Mouse (Mus musculus) intestine, embryonic 16.5 days (tissue): ENCODE measurements around the gene Fgd6. TPM values are rescaled to one million over a fixed set of nuclear protein-coding genes. Genes with fewer than 3 reads are reported as not detected.

Source experiments
- ATAC-seq: fragments of 200-750 bp; cut with Nextera tagmentation; 2 replicates; pipeline ENCODE4 v1.8.0; 2017; ENCODE audit warnings: moderate TSS enrichment, moderate library complexity
- H3K27ac ChIP-seq: fragments of 300-500 bp; sonication (generic); 2 replicates; pipeline ENCODE4 v1.5.1; 2014; ENCODE audit warnings: mild to moderate bottlenecking, low read length
- H3K27me3 ChIP-seq: fragments of 300-500 bp; sonication (generic); replicated peaks from 2 replicates; pipeline ENCODE4 v1.6.1; 2014; ENCODE audit warnings: low read length, control low read depth, mixed read lengths; ENCODE audit not compliant: control insufficient read depth, insufficient read depth
- H3K36me3 ChIP-seq: fragments of 300-500 bp; sonication (generic); 2 replicates; pipeline ENCODE4 v1.6.1; 2014; ENCODE audit warnings: low read length, control low read depth; ENCODE audit not compliant: control insufficient read depth, insufficient read depth
- H3K4me1 ChIP-seq: fragments of 300-500 bp; sonication (generic); 2 replicates; pipeline ENCODE4 v1.6.1; 2014; ENCODE audit warnings: low read length, control low read depth, mixed read lengths; ENCODE audit not compliant: control insufficient read depth, insufficient read depth
- H3K4me2 ChIP-seq: fragments of 300-500 bp; sonication (generic); 2 replicates; pipeline ENCODE4 v1.6.1; 2014; ENCODE audit warnings: low read depth, low read length, control low read depth
- H3K4me3 ChIP-seq: fragments of 300-500 bp; sonication (generic); 2 replicates; pipeline ENCODE4 v1.5.1; 2014; ENCODE audit warnings: mild to moderate bottlenecking, low read length
- H3K9ac ChIP-seq: fragments of 300-500 bp; sonication (generic); 2 replicates; pipeline ENCODE4 v1.6.1; 2014; ENCODE audit warnings: low read depth, low read length
- H3K9me3 ChIP-seq: fragments of 300-500 bp; sonication (generic); 2 replicates; pipeline ENCODE4 v1.6.1; 2016; ENCODE audit warnings: low read length, control low read depth; ENCODE audit not compliant: control insufficient read depth
- WGBS: fragments of 180-500 bp; shearing (Covaris S2); extraction: QIAGEN DNeasy Blood & Tissue Kit; methylation state at CpG from one replicate; pipeline ENCODE4 v1.1.7; 2014; 5-methylcytosine and 5-hydroxymethylcytosine counted together
- polyA plus RNA-seq: library from polyadenylated mRNA; unstranded; fragments of >200 nt; fragmentation: Nextera tagmentation; extraction: Ambion mirVana; gene quantifications from 2 replicates; pipeline ENCODE4 v1.2.1, GENCODE M21; 2015

Fgd6 gene
- polyA plus RNA-seq, 1 experiment from 2014 or later, result 2.7 TPM

DNA sequence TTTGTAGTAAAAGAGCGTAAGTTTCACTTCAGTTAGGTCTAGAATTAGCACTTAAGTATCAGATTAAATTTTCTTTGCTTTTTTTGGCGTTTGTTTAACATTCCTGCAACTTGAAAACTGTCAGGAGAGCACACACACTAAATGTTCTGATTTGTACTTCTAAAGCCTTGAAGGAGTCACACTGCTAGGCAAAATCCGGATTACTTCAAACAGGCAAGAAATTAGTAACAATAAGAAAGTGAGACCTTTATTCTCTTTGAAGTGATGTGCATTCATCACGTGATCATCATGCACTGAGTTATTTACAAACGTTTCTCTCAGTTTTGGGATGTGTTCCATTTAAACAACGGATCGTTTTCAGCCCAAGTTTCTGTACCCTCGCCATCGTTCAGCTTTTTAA lies 1.4 kb downstream of the Fgd6 start:
- Histone ChIP-seq H3K9me3 (no peaks in the 10 kb centered on the region), H3K4me3 (no peak overlapping the region), H3K9ac (no peak overlapping the region), H3K4me2 (peak overlapping the region; percentile 33), H3K4me1 (peaks cover 10% of the 10 kb centered on the region), H3K36me3 (no peaks in the 10 kb centered on the region), H3K27me3 (no peaks in the 10 kb centered on the region), H3K27ac (no peak overlapping the region)
- 44% methylated on average over 9 of the region's 9 CpGs for WGBS
- no peak for ATAC-seq

DNA sequence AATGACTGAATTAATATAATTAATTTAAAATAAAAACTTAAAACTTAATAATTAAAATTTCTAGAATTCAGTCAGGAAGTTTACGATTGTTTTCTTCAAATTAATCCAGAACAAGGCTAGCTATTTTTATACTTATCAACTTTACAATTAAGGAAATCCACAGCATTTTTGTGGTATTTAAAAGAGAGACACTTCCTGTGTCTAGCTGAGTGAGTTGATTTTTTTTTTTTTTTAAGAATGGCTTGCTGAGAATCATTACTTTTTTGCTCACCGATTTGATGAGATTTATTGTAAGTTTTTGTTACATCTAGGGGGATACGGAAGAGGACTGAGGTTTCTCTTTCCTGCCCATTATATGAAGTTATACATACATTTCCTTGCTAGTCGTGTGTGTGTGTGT lies 1.8 kb downstream of the Fgd6 start:
- no peaks in the 10 kb centered on the region for H3K9me3 ChIP-seq
- H3K4me3 ChIP-seq, result no peak overlapping the region
- H3K27me3 ChIP-seq, result no peaks in the 10 kb centered on the region
- H3K4me1 ChIP-seq, result peaks cover 10% of the 10 kb centered on the region
- no peaks in the 10 kb centered on the region for H3K36me3 ChIP-seq
- H3K9ac ChIP-seq, result no peak overlapping the region
- no peak for ATAC-seq
- 63% methylated on average over 4 of the region's 4 CpGs for WGBS
- H3K4me2 ChIP-seq, result peak overlapping the region; percentile 33; the same call in 1 of the 2 replicates
- H3K27ac ChIP-seq, result no peak overlapping the region

DNA sequence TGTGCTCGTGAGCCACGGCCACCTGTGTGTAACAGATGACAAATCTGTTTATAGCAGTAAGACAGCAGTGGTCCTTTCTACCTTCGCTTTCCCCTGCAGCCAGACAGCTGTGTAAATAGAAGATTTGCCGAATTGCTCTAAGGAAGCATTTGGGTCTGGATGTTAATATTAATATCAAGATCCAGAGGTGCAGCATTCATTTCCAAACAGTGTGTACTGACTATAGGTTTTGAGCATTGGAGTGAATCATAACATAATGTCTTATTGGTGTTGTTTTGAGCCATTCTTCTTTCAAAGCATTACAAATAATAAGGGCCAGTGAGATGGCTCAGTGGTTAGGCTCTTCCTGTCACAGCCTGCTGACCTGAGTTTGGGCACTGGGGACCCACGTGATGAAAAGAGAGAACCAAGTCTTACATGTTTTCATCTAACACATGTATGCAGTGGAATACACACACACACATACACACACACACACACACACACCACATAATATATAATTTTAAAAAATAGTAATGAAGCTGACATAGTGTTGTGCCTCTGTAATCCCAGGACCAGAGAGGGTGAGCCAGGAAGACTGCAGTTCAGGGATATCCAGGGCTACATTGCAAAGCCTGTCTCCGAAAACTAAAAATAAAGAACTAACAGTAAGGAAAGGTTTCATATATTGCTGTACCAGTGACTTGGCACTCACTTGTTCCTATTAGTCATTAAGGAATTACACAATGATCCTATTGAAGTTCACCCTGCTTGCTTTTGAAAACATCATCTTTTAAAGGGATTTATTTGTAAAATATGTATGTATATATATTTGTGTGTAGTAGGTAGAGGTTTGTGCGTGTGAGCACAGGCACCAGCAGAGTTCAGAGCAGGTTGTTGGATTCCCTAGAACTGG lies 2.8 kb downstream of the Fgd6 start:
- Histone ChIP-seq H3K4me3 (no peak overlapping the region), H3K4me2 (no peak overlapping the region)
- ATAC-seq, result no peak

DNA sequence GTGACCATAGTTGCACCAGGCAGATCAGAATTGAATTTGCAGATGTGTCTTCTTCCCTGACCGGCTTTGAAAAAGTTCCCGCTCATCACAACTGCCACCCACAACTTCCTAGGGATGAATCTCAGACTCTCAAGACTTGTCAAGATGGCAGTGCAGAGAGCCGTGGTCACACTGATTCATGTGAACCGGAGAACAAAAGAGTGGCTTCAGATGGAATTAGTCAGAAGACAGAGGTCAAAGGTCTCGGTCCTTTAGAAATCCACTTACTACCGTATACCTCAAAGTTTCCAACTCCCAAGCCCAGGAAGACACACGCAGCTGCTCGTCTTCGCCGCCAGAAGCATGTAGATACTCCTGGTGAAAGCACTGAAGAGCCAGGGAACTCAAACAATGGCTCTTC lies 8.1 kb downstream of the Fgd6 start:
- H3K9me3 ChIP-seq, result no peaks in the 10 kb centered on the region
- ATAC-seq, result no peak
- H3K27me3 ChIP-seq, result no peaks in the 10 kb centered on the region
- no peak overlapping the region for H3K27ac ChIP-seq
- no peak overlapping the region for H3K9ac ChIP-seq
- no peak overlapping the region for H3K4me2 ChIP-seq
- 74% methylated on average over 10 of the region's 10 CpGs for WGBS
- H3K4me3 ChIP-seq, result no peak overlapping the region
- H3K36me3 ChIP-seq, result no peaks in the 10 kb centered on the region
- peaks cover 14% of the 10 kb centered on the region for H3K4me1 ChIP-seq

More for the DNA sequence above, 2.8 kb downstream of the Fgd6 start:
- H3K27me3 ChIP-seq, result no peaks in the 10 kb centered on the region
- H3K27ac ChIP-seq, result no peak overlapping the region
- no peaks in the 10 kb centered on the region for H3K9me3 ChIP-seq
- no peaks in the 10 kb centered on the region for H3K36me3 ChIP-seq
- 54% methylated on average over 7 of the region's 7 CpGs for WGBS
- peaks cover 6% of the 10 kb centered on the region for H3K4me1 ChIP-seq
- no peak overlapping the region for H3K9ac ChIP-seq

DNA sequence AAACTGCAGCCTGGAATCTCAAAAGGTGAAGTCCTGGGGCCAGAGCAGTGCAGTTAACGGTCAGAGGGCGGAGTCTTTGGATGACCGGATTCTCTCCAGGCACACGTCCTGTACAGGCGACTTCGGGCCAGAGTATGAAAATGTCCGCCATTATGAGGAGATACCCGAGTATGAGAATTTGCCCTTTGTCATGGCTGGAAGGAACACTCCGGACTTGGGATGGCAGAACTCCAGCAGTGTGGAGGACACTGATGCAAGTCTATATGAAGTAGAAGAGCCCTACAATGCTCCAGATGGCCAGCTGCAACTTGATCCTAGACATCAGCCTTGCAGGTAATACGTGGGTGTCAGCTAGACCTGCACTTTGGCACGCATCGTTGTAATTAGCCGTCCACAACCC lies 9.5 kb downstream of the Fgd6 start:
- Histone ChIP-seq H3K4me3 (no peak overlapping the region), H3K9ac (no peak overlapping the region), H3K4me2 (no peak overlapping the region), H3K9me3 (no peaks in the 10 kb centered on the region), H3K27me3 (no peaks in the 10 kb centered on the region), H3K27ac (no peak overlapping the region), H3K36me3 (no peaks in the 10 kb centered on the region), H3K4me1 (peaks cover 25% of the 10 kb centered on the region)
- ATAC-seq, result no peak
- 94% methylated on average over 13 of the region's 13 CpGs for WGBS

DNA sequence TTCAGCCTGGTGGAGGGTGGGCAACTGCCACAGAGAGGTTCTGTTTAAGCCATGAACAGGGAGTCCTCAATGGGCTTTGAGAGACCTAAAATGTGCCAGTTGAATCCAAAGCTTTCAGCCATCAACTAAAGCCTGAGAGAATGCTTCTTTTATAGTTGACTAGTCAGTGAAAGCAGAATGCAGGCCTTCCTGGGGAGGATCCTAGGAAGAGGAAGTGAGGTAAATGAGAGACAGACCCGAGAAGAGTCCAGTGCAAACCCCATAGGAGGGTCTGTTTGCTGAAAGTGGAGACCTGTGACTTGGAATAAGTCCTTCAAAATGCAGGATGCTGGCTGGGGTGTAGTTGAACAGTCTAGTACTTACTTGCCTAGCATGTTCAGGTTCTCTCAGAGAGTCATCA lies 11.2 kb downstream of the Fgd6 start:
- H3K27me3 ChIP-seq, result no peaks in the 10 kb centered on the region
- no peak overlapping the region for H3K9ac ChIP-seq
- no peaks in the 10 kb centered on the region for H3K36me3 ChIP-seq
- 53% methylated on average over 1 of the region's 1 CpGs for WGBS
- H3K4me2 ChIP-seq, result no peak overlapping the region
- no peaks in the 10 kb centered on the region for H3K9me3 ChIP-seq
- no peak for ATAC-seq
- H3K27ac ChIP-seq, result no peak overlapping the region
- H3K4me1 ChIP-seq, result peaks cover 25% of the 10 kb centered on the region
- no peak overlapping the region for H3K4me3 ChIP-seq

DNA sequence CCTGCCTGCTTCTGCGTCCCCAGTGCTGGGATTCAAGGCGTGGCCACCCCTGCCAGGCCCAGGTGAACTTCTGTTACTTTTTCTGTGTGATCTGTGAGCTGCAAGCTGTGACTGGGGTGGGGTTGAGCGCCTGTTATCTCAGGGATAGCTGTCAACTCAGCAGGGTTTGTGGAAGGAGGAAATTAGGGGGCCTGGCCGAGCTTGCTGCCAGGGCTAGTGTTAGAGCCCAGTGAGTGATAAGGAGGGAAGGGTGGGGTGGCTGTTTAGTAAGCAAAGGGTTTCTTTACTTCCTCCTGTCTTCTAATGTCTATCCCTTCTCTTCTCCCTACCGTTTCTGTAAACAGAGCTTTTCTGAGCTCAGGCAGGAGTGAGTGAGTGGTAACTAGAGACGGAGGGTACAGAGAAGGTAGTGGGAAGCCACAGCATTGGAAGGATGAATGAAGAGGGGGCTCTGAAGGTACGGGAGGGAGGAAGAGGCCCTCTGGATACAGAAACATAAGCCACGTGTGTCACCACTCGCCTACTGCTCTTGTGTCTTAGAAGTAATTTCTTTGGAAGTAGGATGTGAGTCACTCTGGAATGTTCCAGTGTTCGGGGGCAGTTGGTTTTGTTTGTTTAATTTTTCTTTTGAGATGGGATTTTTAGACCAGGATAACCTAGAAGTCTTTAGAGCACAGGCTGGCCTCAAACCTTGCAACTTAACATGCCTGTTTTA lies 12.2 kb downstream of the Fgd6 start:
- H3K4me3 ChIP-seq, result no peak overlapping the region
- H3K4me2 ChIP-seq, result no peak overlapping the region
- no peak overlapping the region for H3K9ac ChIP-seq
- no peaks in the 10 kb centered on the region for H3K9me3 ChIP-seq
- 35% methylated on average over 10 of the region's 10 CpGs for WGBS
- peak overlapping the region; percentile 69 for H3K27ac ChIP-seq
- no peaks in the 10 kb centered on the region for H3K27me3 ChIP-seq
- H3K4me1 ChIP-seq, result peaks cover 25% of the 10 kb centered on the region
- ATAC-seq, result peak; percentile 96
- H3K36me3 ChIP-seq, result no peaks in the 10 kb centered on the region

DNA sequence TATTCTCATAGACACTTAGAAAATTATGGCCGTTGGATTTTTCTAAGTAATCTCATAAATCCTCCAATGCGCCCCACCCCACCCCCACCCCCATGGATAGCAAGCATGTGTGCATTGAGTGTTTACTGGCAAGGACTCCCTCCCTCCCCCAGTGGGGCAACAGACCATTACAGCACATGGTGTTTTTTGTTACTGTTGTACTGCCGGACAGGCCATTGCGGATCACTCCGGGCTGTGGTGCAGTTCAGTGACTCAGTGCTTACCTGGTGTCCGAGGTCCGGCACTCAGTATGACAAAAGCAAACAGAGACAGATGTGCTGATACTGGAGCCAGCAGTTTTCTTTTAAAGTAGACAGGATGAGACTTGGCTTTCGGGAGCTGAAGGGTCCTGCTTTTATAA lies 13.3 kb downstream of the Fgd6 start:
- Histone ChIP-seq H3K36me3 (no peaks in the 10 kb centered on the region), H3K27ac (peak overlapping the region; percentile 49), H3K4me3 (no peak overlapping the region), H3K9ac (no peak overlapping the region), H3K4me2 (0 out of 2 replicates have a peak overlapping the region, but pooled peaks have one; percentile 4), H3K27me3 (no peaks in the 10 kb centered on the region), H3K4me1 (peaks cover 25% of the 10 kb centered on the region), H3K9me3 (no peaks in the 10 kb centered on the region)
- 36% methylated on average over 8 of the region's 8 CpGs for WGBS
- peak; percentile 43; the same call in 1 of the 2 replicates for ATAC-seq

DNA sequence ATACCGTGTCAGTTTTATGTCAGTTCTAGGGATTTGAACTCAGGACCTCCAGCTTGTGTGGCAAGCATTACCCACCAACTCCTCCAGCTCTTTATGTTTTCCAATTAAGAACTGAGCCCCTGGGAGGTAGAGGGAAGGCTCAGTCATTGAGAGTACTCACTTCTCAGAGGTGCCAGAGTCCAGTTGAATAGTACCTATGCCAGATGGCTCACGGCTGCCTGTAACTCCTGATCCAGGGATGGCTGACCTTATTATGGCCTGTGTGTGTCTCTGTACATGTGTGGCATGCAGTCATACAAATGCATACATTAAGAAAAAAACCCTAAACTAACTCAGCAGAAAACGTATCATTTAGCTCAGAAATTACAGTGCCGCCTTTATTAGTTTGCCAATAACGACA lies 14.9 kb downstream of the Fgd6 start:
- no peak overlapping the region for H3K27ac ChIP-seq
- H3K4me1 ChIP-seq, result peaks cover 25% of the 10 kb centered on the region
- H3K4me2 ChIP-seq, result no peak overlapping the region
- ATAC-seq, result no peak
- no peaks in the 10 kb centered on the region for H3K36me3 ChIP-seq
- H3K9ac ChIP-seq, result no peak overlapping the region
- no peak overlapping the region for H3K4me3 ChIP-seq
- no peaks in the 10 kb centered on the region for H3K9me3 ChIP-seq
- WGBS, result 91% methylated on average over 5 of the region's 5 CpGs
- no peaks in the 10 kb centered on the region for H3K27me3 ChIP-seq
